Mouse (Mus musculus): ENCODE data around the gene Chuk. TPM values are rescaled to one million over a fixed set of nuclear protein-coding genes. Genes with fewer than 3 reads are reported as not detected.

Chuk gene
- total RNA-seq, 1 experiment from 2014 or later = 63.9 TPM

Other genes starting within 250 kb of the Chuk start
- 17.4 and 20.1 TPM in 2 replicates for gene Dnmbp, start 167.3 kb downstream of the Chuk start, total RNA-seq (2017)
- not detected in 2 replicates for gene Cpn1, start 120.9 kb downstream of the Chuk start, total RNA-seq (2017)
- gene Cyp2c23, start 78.3 kb downstream of the Chuk start, total RNA-seq (2017) = not detected in 2 replicates
- 16.9 and 24.0 TPM in 2 replicates for gene Erlin1, start 37.7 kb downstream of the Chuk start, total RNA-seq (2017)
- 24.7 and 41.4 TPM in 2 replicates for gene Cwf19l1, start 28.4 kb upstream of the Chuk start, total RNA-seq (2017)
- 35.1 and 65.0 TPM in 2 replicates for gene Bloc1s2, start 39.0 kb upstream of the Chuk start, total RNA-seq (2017)
- gene Pkd2l1, start 85.0 kb upstream of the Chuk start, total RNA-seq (2017) = not detected in 2 replicates
- gene Scd3, start 95.8 kb upstream of the Chuk start, total RNA-seq (2017) = 0.06 and 0.20 TPM in 2 replicates
- 126 and 150 TPM in 2 replicates for gene Scd2, start 186.2 kb upstream of the Chuk start, total RNA-seq (2017)
- 0.05 and 0.31 TPM in 2 replicates for gene Scd4, start 225.6 kb upstream of the Chuk start, total RNA-seq (2017)

All from hematopoietic stem cell, adult 5-6 weeks (primary cell).